Mouse (Mus musculus) erythroid progenitor cell, adult 5-6 weeks (primary cell): Measurements from ENCODE around the gene Pbx1. TPM values are rescaled to one million over a fixed set of nuclear protein-coding genes. Genes with fewer than 3 reads are reported as not detected.

Source experiments
- ATAC-seq: replicated peaks from 2 replicates; pipeline ENCODE4 v1.8.0; 2016; ENCODE audit warnings: moderate number of reproducible peaks, mild to moderate bottlenecking, moderate TSS enrichment, inconsistent platforms; ENCODE audit not compliant: poor library complexity, low FRiP score, severe bottlenecking
- total RNA-seq, 2 experiments: library from RNA; stranded (forward) in 1 of 2; stranded (reverse) in 1 of 2; fragments of 150-400 nt in 1 of 2; fragments of 186-747, 209-891 nt in 1 of 2; gene quantifications; 2 replicates each; pipeline versions ENCODE4 v1.2.3 to v1.2.4; 2015 to 2017; ENCODE audit warnings: low replicate concordance in 2 of 2

Gene Pbx1
- total RNA-seq, 2 experiments from 2014 or later = 2.1 to 4.6 TPM

DNA sequence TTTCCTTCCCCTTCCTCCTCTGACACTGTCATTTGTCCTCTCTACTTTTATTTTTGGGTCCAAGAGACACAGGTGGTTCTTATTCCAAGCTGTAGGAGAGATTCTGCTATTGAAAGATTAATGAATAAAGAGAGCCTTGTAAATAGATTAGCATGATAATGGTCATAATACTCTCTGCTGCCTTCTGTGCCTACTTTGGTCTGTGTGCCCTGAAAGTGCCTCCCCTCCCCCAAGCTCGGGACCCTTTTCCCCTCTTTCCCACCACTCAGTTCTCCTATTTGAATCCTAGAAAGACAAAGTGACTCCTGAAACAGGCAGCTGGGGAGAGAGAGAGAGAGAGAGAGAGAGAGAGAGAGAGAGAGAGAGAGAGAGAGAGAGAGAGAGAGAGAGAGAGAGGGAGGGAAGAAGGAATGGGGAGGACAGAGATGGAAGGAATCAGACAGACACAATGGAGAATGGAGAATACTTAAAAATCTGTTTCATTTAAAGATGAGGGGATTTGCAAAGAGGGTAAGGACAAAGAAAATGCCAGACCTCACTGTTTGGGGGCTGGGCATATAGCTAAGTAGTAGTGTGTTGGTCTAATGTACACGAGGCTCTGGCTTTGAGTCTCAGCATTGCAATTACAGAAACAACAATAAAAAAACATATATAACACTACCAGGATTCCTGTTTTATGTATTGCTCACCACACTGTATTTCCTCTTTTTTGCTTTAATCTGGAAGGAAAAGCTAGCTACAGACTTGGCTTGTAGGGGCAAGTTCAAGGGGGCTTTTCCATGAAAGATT is 145.0 kb downstream of the Pbx1 start:
- no peak for ATAC-seq

DNA sequence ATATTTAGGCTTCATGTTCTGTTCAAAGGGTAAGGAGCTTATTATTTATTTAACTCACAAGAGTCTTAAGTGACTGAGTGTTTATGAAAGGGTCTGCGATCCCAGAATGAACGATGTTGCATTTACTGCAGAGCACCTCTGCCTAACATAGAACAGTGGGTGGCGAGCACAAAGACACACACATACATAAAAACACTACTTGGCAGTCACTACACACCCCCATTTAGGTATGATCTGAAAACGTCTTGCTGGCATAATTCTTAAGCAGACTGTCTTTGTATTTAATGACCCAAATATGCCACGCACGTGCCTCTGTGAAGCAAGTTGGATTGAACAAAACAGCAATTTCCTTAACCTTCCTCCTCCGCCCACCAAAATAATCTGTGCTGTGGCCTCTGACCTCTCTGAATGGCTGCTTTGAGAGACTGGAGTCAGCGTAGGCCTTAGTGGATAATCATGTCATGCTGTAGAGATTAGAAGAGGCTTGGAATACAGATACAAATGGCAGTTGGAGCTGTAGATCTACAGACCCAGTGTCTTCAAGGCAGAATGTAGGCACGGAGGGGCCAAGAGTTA is 147.4 kb downstream of the Pbx1 start:
- no peak for ATAC-seq

- ATAC-seq = no peak
Measured at GRCm38 (mm10) chr1:168283841-168284565, 148.1 kb downstream of the Pbx1 start.

- ATAC-seq = no peak
Measured at GRCm38 (mm10) chr1:168283421-168283820, 148.6 kb downstream of the Pbx1 start.

- ATAC-seq = no peak
Measured at GRCm38 (mm10) chr1:168275678-168276077, 156.4 kb downstream of the Pbx1 start.

GRCm38 (mm10) chr1:168274296-168274695 is 157.8 kb downstream of the Pbx1 start:
- ATAC-seq = no peak

- no peak for ATAC-seq
Measured at GRCm38 (mm10) chr1:168272091-168272490, 160.0 kb downstream of the Pbx1 start.

- no peak for ATAC-seq
Measured at GRCm38 (mm10) chr1:168271207-168271606, 160.9 kb downstream of the Pbx1 start.

GRCm38 (mm10) chr1:168268751-168269623 is 163.1 kb downstream of the Pbx1 start:
- ATAC-seq = no peak

DNA sequence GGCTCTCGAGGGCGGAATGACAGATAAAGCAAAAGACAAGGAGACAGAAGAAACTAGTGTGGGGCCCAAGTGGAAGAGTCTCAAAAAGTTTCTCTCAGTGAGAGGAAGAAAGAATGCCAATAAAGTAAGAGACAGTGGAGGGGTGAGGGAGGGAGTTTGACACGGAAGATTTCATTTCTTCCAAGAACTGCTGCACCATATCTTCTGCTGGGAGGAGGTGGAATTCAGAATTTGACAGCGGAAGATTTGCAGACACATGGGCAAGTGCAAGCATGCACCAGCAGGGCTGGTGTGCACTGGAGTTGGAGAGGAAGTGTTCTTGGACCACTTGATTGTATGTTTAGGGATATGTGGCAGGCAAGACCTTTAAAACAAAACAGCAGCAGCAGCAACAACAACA is 163.8 kb downstream of the Pbx1 start:
- no peak for ATAC-seq

DNA sequence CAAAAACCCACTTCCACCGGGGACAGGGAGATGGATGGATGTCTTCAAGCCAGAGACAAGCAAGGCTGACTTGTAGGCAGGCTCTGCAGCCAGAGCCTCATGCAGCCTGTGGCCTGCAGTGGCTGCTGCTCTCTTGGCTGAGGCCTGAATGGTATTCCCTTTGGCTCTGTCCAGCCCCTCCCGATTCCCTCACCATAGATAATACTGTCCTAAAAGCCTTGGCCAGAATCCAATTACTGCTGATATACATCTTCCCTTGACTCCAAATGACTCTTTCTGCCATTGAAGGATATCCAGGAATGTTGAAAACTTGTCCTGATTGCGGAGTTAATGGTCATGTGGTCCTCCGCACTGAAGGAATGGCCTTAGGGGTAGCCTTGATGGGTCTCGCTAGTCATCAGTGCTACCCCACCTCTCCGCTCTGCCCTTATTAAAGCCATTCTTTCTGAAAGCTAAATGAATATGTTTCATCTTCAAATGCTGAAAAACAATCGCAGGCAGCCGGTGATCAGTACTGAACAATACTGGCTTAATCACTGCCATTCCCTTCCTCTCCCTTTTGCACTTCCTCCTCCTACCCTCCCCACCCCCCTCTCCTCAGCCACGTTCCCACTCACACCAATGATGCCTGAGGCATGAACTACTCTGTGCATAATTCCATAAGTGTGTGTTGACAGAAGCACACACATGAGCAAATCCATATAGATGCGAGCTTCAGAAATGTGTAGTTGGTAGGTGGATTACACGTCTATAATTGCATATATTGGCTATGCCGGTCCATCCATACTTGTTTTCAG is 166.3 kb downstream of the Pbx1 start:
- no peak for ATAC-seq

GRCm38 (mm10) chr1:168265090-168265489 is 167.0 kb downstream of the Pbx1 start:
- no peak for ATAC-seq

GRCm38 (mm10) chr1:168260391-168260790 is 171.7 kb downstream of the Pbx1 start:
- no peak for ATAC-seq

GRCm38 (mm10) chr1:168258856-168259255 is 173.2 kb downstream of the Pbx1 start:
- no peak for ATAC-seq

- ATAC-seq = no peak
Measured at GRCm38 (mm10) chr1:168255347-168255908, 176.6 kb downstream of the Pbx1 start.

DNA sequence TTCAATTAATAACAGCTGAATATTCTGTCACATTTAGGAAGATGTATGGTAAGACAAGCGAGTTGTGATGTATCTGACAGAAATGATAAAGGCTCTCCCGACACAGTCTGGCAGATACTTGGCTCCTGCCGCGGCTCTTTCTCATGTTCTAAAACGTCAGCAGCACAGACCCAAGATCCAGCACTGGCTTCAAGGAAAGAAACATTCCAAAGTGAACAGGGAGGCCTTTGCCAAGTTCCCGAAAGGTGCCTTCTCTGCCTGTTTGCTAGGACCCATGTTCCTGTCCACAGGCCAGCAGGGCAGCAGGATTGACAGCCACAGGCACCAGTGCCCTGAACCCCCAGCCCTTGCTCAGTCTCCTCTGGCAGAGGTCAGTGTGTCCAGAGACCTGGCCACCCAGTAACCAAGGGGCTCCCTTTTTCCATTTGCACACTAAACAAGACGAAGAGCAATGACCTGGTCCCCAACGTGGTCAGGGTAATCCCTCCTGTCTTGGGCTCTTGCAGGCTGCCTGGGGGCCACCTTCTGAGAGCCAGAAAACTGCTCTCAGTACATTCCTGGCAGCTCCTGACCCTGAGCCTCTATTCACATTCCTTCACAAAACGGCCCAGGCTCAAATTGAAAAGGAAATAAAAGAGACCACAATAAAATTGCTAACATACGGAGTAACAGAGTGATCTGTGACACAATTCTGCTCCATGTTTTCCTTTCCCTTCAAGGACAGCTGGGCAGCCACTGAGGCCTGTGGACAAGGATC is 184.9 kb downstream of the Pbx1 start:
- no peak for ATAC-seq

DNA sequence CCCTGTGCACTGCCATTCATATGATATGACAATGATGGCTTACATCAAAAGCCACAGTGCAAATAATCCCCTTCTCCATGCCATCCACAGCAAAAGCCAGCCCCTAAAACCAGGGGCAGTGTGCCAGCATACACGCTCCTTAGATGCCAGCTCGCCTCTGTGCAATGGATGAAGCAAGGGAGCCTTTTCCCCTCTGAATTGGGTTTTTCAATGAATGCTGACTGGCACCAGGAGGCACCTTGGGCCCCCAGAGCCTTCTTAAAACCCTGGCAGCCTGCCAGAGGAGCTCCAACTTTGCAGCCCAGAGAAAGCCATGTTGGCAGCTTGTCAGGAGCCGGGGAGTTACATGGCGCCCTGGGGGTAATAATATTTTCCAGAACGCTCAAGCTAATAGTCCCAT is 186.5 kb downstream of the Pbx1 start:
- no peak for ATAC-seq

DNA sequence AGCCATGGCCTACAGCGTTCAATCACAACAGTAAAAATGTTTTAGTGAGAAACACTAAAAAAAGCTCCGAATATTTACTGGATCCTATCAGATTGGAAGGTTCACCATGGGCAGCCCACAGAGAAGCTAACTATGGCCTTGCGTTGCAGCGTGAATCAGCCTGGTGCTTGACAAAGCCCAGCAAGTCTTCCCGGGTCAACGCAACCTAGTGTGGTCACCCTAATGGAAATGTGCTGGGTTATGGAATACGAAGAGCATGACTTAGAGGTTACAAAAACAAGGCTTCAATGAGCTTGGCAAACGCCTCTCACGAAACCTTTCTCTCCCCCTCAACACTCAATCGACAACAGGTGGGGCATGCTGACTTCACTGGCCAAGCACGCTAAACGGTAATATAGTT is 188.3 kb downstream of the Pbx1 start:
- ATAC-seq = no peak
